9 mouse cellular contexts compared by ENCODE assay signal in genomic region chr12:13209692-13210377, GRCm38 (mm10). TPM values are rescaled to one million over a fixed set of nuclear protein-coding genes. Genes with fewer than 3 reads are reported as not detected.
DNase-seq lines count a peak whose midpoint lies in the region; ATAC-seq and TF ChIP-seq lines count a peak whose summit lies in the region.
"Had no signal": no experiment of that assay in that cellular context is flagged by ENCODE, and none has a peak within 500 bp of the region (broad histone marks: within the 10 kb centered on the region; RNA-seq: fewer than 3 reads in every experiment).

No protein-coding gene starts in this region.

- TF ChIP-seq CTCF in midbrain, postnatal 0 days (IDR thresholded peaks at IDR 0.05), result no peak
- no peak for TF ChIP-seq CTCF in lung, adult 2 months (IDR thresholded peaks at IDR 0.05; ENCODE audit: insufficient read depth, low read length)

- peak overlapping the region; percentile 78 for H3K27ac ChIP-seq in embryonic facial prominence, embryonic 10.5 days (replicated peaks)
- H3K27ac ChIP-seq in hindbrain, embryonic 15.5 days (replicated peaks), result peak overlapping the region; percentile 19; the same call in 1 of the 2 replicates
- no peak overlapping the region for H3K27ac ChIP-seq in midbrain, postnatal 0 days (ENCODE audit: low read depth, low read length)
- H3K27ac ChIP-seq: liver, embryonic 14.5 days had no signal

- no peaks in the 10 kb centered on the region for H3K9me3 ChIP-seq in embryonic facial prominence, embryonic 10.5 days
- H3K9me3 ChIP-seq in hindbrain, embryonic 15.5 days, result no peaks in the 10 kb centered on the region
- no peaks in the 10 kb centered on the region for H3K9me3 ChIP-seq in midbrain, postnatal 0 days (ENCODE audit: low read length)

- H3K27me3 ChIP-seq in embryonic facial prominence, embryonic 10.5 days (replicated peaks; ENCODE audit: low read depth, poor library complexity, severe bottlenecking), result peaks cover 17% of the 10 kb centered on the region; the same call in 1 of the 2 replicates
- no peaks in the 10 kb centered on the region for H3K27me3 ChIP-seq in hindbrain, embryonic 15.5 days
- H3K27me3 ChIP-seq in midbrain, postnatal 0 days (ENCODE audit: insufficient read depth, low read length), result no peaks in the 10 kb centered on the region

- no peaks in the 10 kb centered on the region for H3K36me3 ChIP-seq in embryonic facial prominence, embryonic 10.5 days (replicated peaks)
- no peaks in the 10 kb centered on the region for H3K36me3 ChIP-seq in hindbrain, embryonic 15.5 days
- no peaks in the 10 kb centered on the region for H3K36me3 ChIP-seq in midbrain, postnatal 0 days (ENCODE audit: insufficient read depth, low read length)

- no peak for TF ChIP-seq POLR2A in lung, adult 2 months (IDR thresholded peaks at IDR 0.05; ENCODE audit: borderline replicate concordance, extremely low read depth, low read depth, low read length)

- H3K4me1 ChIP-seq in embryonic facial prominence, embryonic 10.5 days, result peaks cover 46% of the 10 kb centered on the region
- H3K4me1 ChIP-seq in hindbrain, embryonic 15.5 days (replicated peaks), result peaks cover 14% of the 10 kb centered on the region
- H3K4me1 ChIP-seq in midbrain, postnatal 0 days (ENCODE audit: insufficient read depth, low read length), result no peaks in the 10 kb centered on the region
- H3K4me1 ChIP-seq in lung, adult 2 months (ENCODE audit: control insufficient read depth, insufficient read depth, low read length), result peaks cover 4% of the 10 kb centered on the region

- WGBS in embryonic facial prominence, embryonic 10.5 days, result 61% methylated on average over 13 of the region's 13 CpGs
- WGBS in hindbrain, embryonic 15.5 days, result 33% methylated on average over 13 of the region's 13 CpGs
- 47% methylated on average over 13 of the region's 13 CpGs for WGBS in midbrain, postnatal 0 days
- WGBS in lung, adult 2 months, result 77% methylated on average over 13 of the region's 13 CpGs

- no peak overlapping the region for H3K9ac ChIP-seq in hindbrain, embryonic 15.5 days
- no peak overlapping the region for H3K9ac ChIP-seq in midbrain, postnatal 0 days (replicated peaks; ENCODE audit: low read length, poor library complexity, severe bottlenecking)
- H3K9ac ChIP-seq: liver, embryonic 14.5 days had no signal

- H3K4me3 ChIP-seq in embryonic facial prominence, embryonic 10.5 days, result no peak overlapping the region
- no peak overlapping the region for H3K4me3 ChIP-seq in hindbrain, embryonic 15.5 days
- H3K4me3 ChIP-seq in midbrain, postnatal 0 days (ENCODE audit: low read depth, low read length), result no peak overlapping the region
- H3K4me3 ChIP-seq in lung, adult 2 months (replicated peaks; ENCODE audit: extremely low read depth, low read depth, low read length), result no peak overlapping the region

- peak; percentile 74 for ATAC-seq in frontal cortex, adult (ENCODE audit: low TSS enrichment)
- no peak; the same call in 1 of the 2 replicates for ATAC-seq in hindbrain, embryonic 15.5 days (ENCODE audit: low FRiP score, low read depth)
- ATAC-seq in midbrain, postnatal 0 days (ENCODE audit: low FRiP score), result no peak

- H3K4me2 ChIP-seq in hindbrain, embryonic 15.5 days, result no peak overlapping the region
- H3K4me2 ChIP-seq in midbrain, postnatal 0 days (ENCODE audit: low read depth, low read length, poor library complexity, severe bottlenecking), result no peak overlapping the region

- no peak for DNase-seq in frontal cortex, postnatal 25 days (ENCODE audit: low spot score in 2 of 2)
- no peak for DNase-seq in embryonic facial prominence, embryonic 10.5 days (ENCODE audit: low spot score)
- peak; percentile 15 for DNase-seq in midbrain, postnatal 0 days (ENCODE audit: low spot score)
- DNase-seq in lung, adult 2 months, result no peak
- no peak for DNase-seq in liver
- no peak for DNase-seq in adrenal gland, postnatal 36 days

RNA-seq across cellular contexts. Expression of gene Ddx1, which starts 39.2 kb away (rescaled TPM):
- polyA plus RNA-seq in embryonic facial prominence, embryonic 10.5 days (2016; fragmentation: Nextera tagmentation; extraction: Ambion mirVana), result 199 and 202 TPM in 2 replicates
- 131 TPM in 2 replicates for polyA plus RNA-seq in hindbrain, embryonic 15.5 days (2015; fragmentation: Nextera tagmentation; extraction: Ambion mirVana)
- 48.3 and 54.4 TPM in 2 replicates for total RNA-seq in midbrain, postnatal 0 days (2014; rRNA removed)
- polyA plus RNA-seq in midbrain, postnatal 0 days (2015; fragmentation: Nextera tagmentation; extraction: Ambion mirVana), result 126 and 133 TPM in 2 replicates
- polyA plus RNA-seq in lung, adult 2 months (2012; rRNA removed), result 3.4 and 7.8 TPM in 2 replicates
- 10 to 100 TPM; 92.0 to 95.5 TPM for total RNA-seq in adrenal gland, postnatal 36 days (2021)

RNA-seq across cellular contexts. Expression of gene Nbas, which starts 59.1 kb away (rescaled TPM):
- 16.2 and 17.2 TPM in 2 replicates for polyA plus RNA-seq in embryonic facial prominence, embryonic 10.5 days (2016; fragmentation: Nextera tagmentation; extraction: Ambion mirVana)
- polyA plus RNA-seq in hindbrain, embryonic 15.5 days (2015; fragmentation: Nextera tagmentation; extraction: Ambion mirVana), result 15.2 and 15.9 TPM in 2 replicates
- total RNA-seq in midbrain, postnatal 0 days (2014; rRNA removed), result 41.4 and 50.9 TPM in 2 replicates
- polyA plus RNA-seq in midbrain, postnatal 0 days (2015; fragmentation: Nextera tagmentation; extraction: Ambion mirVana), result 12.0 and 12.4 TPM in 2 replicates
- polyA plus RNA-seq in lung, adult 2 months (2012; rRNA removed), result 13.5 and 16.4 TPM in 2 replicates
- 10 to 100 TPM; 27.0 to 30.6 TPM for total RNA-seq in adrenal gland, postnatal 36 days (2021)

Comparison
In these comparisons a context has a peak if more than half of its experiments do, and no peak if none do; other contexts are left out.
1. RNA of gene Ddx1, which starts 39.2 kb away (polyA plus RNA-seq): 199 to 202 TPM in embryonic facial prominence, embryonic 10.5 days, 131 TPM in hindbrain, embryonic 15.5 days and 126 to 133 TPM in midbrain, postnatal 0 days; 3.4 to 7.8 TPM in lung, adult 2 months; every median in the first group is over 10 times any median in the second.